Mouse (Mus musculus) c-Kit-negative CD71-positive TER-119-positive erythroid progenitor cells, embryonic 14.5 days (primary cell): ENCODE results near the gene Gbp6.
"Not testable (repeated sequence)": the region's sequence is repeated elsewhere in the genome, so short reads cannot be mapped to it uniquely, and the experiment has no call there.

ENCODE experiments used
- DNase-seq: peaks from one replicate; pipeline ENCODE4 v3.0.0-alpha.2; 2013; ENCODE audit warnings: low read depth, low spot score

The Gbp6 gene

GRCm38 (mm10) chr5:105293226-105294165 is at the start of gene Gbp6, which contains the start of gene Gm43302:
Gene Gbp6 (minus strand): TSS chr5:105293698.
Gene Gm43302 (minus strand): TSS chr5:105293695.
- DNase-seq: not testable (repeated sequence)

- DNase-seq: no peak
These were observed 47.8 kb upstream of the Gbp6 start for GRCm38 (mm10) chr5:105341281-105341680.

DNA sequence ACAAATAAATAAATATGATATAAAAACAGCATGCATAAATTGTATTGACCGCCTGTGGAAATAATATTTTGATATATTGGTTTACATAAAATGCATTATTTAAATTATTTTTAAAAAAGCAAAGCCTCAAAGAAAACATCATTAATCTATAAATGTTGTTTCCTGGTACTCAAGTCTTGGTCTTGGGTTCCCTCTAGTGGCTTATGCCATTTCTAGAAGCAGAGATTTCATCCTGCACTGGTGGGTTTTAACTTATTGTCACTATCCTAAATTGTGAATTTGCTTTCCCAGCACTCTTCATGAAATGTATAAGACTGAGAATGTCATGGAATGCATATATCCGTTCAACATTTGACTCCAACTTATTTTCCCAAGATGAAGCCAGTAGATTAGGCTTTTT is 29.0 kb upstream of the Gbp6 start:
- no peak for DNase-seq

GRCm38 (mm10) chr5:105310941-105311340 is 17.4 kb upstream of the Gbp6 start:
- DNase-seq: no peak

DNA sequence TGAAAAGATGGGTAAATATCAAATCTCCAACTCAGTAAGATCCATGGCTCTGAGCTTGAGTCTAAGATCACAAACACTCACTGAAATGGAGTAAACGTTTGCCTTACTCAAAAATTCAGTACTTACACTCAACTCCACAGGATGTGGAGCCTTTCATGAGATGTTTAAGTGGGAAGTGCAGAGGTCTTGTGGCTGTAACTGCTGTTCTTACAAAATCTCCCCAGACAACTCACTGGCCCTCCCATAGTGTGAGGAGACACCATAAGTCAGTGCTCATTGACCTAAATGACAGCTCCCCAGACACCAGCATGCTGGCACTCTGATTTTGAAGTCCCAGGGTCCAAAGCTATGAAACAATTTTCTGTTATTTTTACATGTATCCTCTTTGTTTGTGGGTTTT is 15.7 kb upstream of the Gbp6 start:
- not testable (repeated sequence) for DNase-seq

DNA sequence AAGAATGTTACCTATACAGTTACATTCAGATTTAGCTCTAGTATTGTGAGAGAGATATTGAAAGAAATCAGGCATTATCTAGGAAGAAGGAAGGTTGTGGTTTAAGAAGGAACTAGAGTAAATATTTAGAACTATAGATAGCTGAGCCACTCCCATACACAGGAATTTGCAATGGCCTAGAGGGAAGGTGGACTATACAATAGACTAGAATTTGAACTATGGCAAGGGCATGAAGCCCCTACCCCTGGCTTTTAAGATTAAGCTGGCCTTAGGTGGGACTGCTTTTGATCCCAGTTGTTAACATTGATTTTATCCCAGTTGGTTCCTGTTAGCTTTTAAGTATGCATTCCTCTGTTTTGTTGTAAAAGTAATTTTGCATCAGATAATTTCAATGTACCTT is 13.4 kb upstream of the Gbp6 start:
- not testable (repeated sequence) for DNase-seq

- DNase-seq: no peak
These were observed 12.7 kb upstream of the Gbp6 start for GRCm38 (mm10) chr5:105306159-105306581.

- not testable (repeated sequence) for DNase-seq
These were observed 12.2 kb upstream of the Gbp6 start for GRCm38 (mm10) chr5:105305671-105306070.

DNA sequence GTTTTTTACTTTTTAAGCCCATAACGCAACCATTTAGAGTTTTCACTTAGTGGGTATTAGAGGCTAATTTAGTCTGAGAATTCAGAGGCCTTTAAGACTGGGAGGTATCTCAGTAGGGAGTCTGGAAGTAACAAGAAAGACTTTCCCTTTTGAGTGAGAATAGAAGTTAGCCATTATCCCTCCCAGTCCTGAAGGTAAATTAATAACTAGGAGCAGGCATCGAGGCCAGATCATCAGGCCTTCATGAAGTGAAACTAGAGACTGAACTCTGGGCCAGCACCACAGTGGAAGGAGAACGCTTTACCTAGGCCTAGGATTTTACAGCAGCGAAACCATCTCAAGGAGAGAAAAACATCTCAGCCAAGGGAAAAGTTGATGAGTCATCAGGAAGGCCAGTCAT is 8.5 kb upstream of the Gbp6 start:
- DNase-seq: no peak

- no peak for DNase-seq
These were observed 8.0 kb upstream of the Gbp6 start for GRCm38 (mm10) chr5:105301531-105301930.

DNA sequence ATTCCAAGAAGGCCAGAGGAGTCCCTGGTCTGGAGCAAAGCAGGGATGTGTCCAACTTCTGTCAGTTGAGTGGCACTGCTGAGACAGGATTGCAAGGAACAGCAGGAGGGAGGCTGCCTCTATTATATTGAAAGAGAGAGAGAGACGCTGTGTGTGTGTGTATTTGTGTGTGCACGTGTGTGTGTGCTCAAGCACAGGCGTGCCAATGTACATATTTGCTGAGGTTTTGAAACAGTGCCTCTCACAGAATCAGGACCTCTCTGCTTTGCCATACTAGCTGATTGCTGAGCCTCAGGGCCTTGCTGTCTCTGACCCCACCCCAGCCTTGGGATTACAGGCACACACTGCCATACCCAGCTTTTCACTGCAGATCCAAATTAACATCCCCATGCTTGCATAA is 2.2 kb upstream of the Gbp6 start:
- DNase-seq: no peak

- DNase-seq: no peak
These were observed 1.0 kb downstream of the Gbp6 start for GRCm38 (mm10) chr5:105292492-105292891.

DNA sequence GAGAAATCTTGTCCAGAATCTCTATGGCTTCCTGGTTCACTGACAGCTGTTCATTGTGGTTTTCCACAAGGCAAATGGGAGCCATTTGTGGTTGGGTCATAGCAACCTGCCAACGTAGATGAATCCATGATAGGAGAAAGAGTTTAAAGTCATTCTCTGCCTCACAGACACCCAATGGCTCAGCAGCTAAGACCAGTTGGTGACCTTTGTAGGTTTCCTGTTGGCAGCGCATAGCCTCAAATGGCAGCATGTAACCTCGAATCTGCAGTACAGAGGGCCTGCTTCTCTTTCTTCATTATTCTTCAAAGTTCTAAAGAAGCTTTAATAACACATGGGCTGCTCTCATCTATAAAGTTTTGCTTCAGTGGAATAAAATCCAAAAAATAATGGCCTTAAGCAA is 2.6 kb downstream of the Gbp6 start:
- DNase-seq: not testable (repeated sequence)

DNA sequence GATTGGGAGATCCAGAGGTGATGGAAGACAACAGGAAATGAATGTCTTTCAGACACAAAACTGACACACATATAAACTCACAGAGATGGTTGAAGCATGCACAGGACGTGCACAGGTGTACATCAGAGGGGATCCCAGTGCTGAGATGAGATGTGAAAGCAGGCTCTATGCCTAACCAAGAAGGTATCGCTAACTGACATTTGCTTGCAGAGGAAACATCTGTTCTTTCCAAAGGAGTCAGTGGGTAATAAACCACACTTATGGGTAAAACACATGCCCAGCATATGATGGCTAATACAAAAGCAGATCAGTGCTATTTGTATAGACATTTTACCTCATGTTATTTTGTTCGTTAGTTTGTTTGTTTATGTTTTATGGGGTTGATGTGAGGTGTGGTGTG is 32.8 kb downstream of the Gbp6 start:
- DNase-seq: not testable (repeated sequence)

- no peak for DNase-seq
These were observed 41.0 kb downstream of the Gbp6 start for GRCm38 (mm10) chr5:105252491-105252890.

- DNase-seq: not testable (repeated sequence)
These were observed 48.8 kb downstream of the Gbp6 start for GRCm38 (mm10) chr5:105244741-105245140.

DNA sequence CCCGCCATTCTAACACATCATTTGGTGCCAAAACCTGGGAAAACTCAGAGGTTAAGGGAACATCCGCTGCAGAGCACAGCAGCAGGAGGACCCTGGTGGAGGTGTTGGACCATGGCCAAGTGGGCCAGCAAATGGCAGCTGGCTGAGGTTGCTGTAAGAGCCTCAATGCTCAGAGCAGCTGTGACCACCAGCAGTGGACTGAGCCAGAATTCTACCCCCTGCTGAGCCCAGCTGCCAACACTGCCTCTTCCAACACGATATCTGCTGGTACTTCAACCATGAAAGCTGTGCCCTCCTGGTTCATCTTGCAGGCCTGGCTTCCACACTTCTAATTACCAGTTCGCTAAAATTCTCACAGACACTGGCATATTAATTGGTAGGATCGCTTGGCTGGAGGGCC is 52.5 kb downstream of the Gbp6 start:
- not testable (repeated sequence) for DNase-seq

DNA sequence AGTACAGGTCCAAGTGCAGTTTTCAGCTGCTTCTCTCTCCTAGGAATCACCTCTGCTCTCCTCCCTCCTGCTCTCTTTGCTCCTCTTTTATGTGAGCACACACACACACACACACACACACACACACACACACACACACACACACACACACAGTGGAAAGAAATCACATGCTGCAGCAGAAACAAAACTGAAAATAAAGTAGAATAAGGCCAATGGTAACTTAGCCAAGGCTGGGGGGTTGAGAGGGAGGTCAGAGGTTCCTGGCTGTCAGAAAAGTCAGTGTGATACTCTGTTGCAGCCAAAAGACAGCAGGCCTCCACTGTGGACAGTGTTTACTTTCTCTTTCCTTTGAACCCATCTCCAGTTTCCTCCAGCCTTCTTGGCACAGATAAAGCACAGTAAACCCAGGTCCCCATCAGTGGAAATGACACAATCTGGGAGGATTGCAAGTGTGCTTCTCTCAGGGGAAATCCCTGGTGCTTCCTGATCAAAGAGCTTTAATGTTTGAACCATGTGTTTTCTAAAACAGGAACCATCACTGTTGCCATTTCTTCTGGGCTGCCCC is 53.9 kb downstream of the Gbp6 start, which contains the start of gene Gbp10:
TSS of gene Gbp10 (minus strand) at position 51 of the 565 bp plus-strand sequence.
- not testable (repeated sequence) for DNase-seq

GRCm38 (mm10) chr5:105238402-105238801 is 55.1 kb downstream of the Gbp6 start:
- not testable (repeated sequence) for DNase-seq

DNA sequence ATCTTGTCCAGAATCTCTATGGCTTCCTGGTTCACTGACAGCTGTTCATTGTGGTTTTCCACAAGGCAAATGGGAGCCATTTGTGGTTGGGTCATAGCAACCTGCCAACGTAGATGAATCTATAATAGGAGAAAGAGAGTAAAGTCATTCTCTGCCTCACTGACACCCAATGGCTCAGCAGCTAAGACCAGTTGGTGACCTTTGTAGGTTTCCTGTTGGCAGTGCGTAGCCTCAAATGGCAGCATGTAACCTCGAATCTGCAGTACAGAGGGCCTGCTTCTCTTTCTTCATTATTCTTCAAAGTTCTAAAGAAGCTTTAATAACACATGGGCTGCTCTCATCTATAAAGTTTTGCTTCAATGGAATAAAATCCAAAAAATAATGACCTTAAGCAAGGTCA is 57.5 kb downstream of the Gbp6 start:
- DNase-seq: not testable (repeated sequence)
